Mouse (Mus musculus) adrenal gland, postnatal 36 days (tissue): Measurements from ENCODE around the gene Gm11756. TPM values are rescaled to one million over a fixed set of nuclear protein-coding genes. Genes with fewer than 3 reads are reported as not detected.
"Not testable (repeated sequence)": the region's sequence is repeated elsewhere in the genome, so short reads cannot be mapped to it uniquely, and the experiment has no call there.

Experiments
- DNase-seq, 2 experiments: peaks; one replicate each; pipeline ENCODE4 v3.0.0; 2021; ENCODE audit warnings: mixed read lengths in 1 of 2
- long read RNA-seq, 2 experiments: library from polyadenylated mRNA; stranded (forward); transcript quantifications; one replicate each; pipeline ENCODE4 v2.0.0; 2021; ENCODE audit warnings: borderline sequencing depth in 2 of 2
- total RNA-seq, 2 experiments: library from RNA; stranded (reverse); gene quantifications; 2 replicates each; pipeline ENCODE4 v1.2.3; 2021

Gene Gm11756
- total RNA-seq: not detected
- long read RNA-seq, experiment 1: 0 reads
- long read RNA-seq, experiment 2: 0 reads

GRCm38 (mm10) chr4:73920660-73921059 is at the start of gene Gm11756:
Gene Gm11756, minus strand, starts transcription at chr4:73920760.
- not testable (repeated sequence) for DNase-seq

DNA sequence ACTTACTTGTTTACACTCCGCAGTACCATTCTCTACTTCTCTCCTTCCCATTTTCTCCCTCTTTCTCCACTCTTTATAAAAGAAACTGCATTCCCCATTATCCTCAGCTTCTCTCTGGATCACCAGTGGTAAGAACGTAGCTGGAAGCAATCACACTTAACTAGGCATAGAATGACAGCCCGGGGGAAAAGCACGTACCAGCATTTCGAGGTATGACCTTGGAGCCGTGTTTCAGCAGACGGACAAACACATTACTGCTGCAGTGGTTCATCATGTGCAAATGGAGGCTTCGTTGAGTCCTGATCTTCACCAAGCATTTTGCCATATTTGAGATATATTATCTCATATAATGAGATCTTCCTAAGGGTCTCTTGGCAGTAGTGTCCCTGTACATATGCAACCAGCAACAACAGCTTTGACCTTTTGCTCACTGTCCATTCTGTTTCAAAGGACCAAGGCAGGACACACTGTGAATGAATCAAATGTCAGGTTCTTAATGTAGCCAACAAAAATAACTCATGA is 29.9 kb upstream of the Gm11756 start, which contains the start of gene 2310002L09Rik:
Gene 2310002L09Rik (minus strand): TSS at position 472 of the 522 bp plus-strand sequence.
- DNase-seq: no peak

- DNase-seq: not testable (repeated sequence)
Measured at GRCm38 (mm10) chr4:73905853-73906252, 14.7 kb downstream of the Gm11756 start, which contains the start of gene Gm13871. Gene Gm13871, minus strand, starts transcription at chr4:73905953.

DNA sequence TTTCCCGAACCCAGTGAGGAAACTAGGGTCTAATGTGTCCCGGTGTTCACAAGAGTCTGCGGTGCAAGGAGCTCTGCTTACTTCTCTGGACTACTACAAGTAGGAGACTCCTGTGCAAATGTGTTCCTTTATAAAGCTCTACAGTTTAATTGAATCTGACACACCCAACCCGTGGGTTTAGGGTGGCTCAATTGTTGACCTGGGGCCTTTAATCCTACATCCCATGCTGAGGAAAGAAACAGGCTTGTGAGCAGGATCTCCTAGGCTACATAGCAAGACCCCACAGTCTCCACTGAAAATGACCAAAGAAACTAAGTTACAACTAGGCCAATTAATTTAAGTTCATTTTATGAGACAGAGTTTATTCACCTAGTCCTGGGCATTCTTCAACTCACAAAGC is 29.5 kb downstream of the Gm11756 start, which contains the start of gene Gm11757:
Gene Gm11757 (minus strand): TSS at position 101 of the 400 bp plus-strand sequence.
- DNase-seq: not testable (repeated sequence)

GRCm38 (mm10) chr4:73876166-73876565 is 44.4 kb downstream of the Gm11756 start, which contains the start of gene Gm11758:
Gene Gm11758, minus strand, starts transcription at chr4:73876266.
- not testable (repeated sequence) for DNase-seq

Other genes starting within 250 kb of the Gm11756 start
- gene Gm428, start 237.2 kb downstream of the Gm11756 start, total RNA-seq: not detected
- gene Rasef, start 129.8 kb downstream of the Gm11756 start, total RNA-seq: not detected
- not detected for gene Gm11758, start 44.5 kb downstream of the Gm11756 start, total RNA-seq
- not detected for gene Gm11757, start 29.6 kb downstream of the Gm11756 start, total RNA-seq
- not detected for gene Gm13871, start 14.8 kb downstream of the Gm11756 start, total RNA-seq
- not detected for gene 2310002L09Rik, start 30.1 kb upstream of the Gm11756 start, total RNA-seq
- gene Frmd3, start 92.7 kb upstream of the Gm11756 start, total RNA-seq: under 1 TPM; 0.23 to 0.36 TPM